Mouse (Mus musculus) lung, postnatal 0 days (tissue): ENCODE results near the gene Smtnl2. TPM values are rescaled to one million over a fixed set of nuclear protein-coding genes. Genes with fewer than 3 reads are reported as not detected.

Experiments used
- ATAC-seq: fragments of 200-750 bp; cut with Nextera tagmentation; 2 replicates; pipeline ENCODE4 v1.8.0; 2017; ENCODE audit warnings: moderate library complexity
- DNase-seq: peaks from one replicate; pipeline ENCODE4 v3.0.0-alpha.2; 2016; ENCODE audit warnings: low spot score
- H3K27ac ChIP-seq: fragments of 300-500 bp; sonication (generic); 2 replicates; pipeline ENCODE4 v1.5.1; 2014; ENCODE audit warnings: antibody characterized with exemption, mild to moderate bottlenecking, low read length, mixed read lengths
- H3K27me3 ChIP-seq: fragments of 300-500 bp; sonication (generic); replicated peaks from 2 replicates; pipeline ENCODE4 v1.6.1; 2014; ENCODE audit warnings: low read length, mixed read lengths; ENCODE audit not compliant: insufficient read depth
- H3K36me3 ChIP-seq: fragments of 300-500 bp; sonication (generic); 2 replicates; pipeline ENCODE4 v1.6.1; 2014; ENCODE audit warnings: low read length, mixed read lengths; ENCODE audit not compliant: insufficient read depth
- H3K4me1 ChIP-seq: fragments of 300-500 bp; sonication (generic); 2 replicates; pipeline ENCODE4 v1.6.1; 2014; ENCODE audit warnings: antibody characterized with exemption, low read depth, low read length, mixed read lengths; ENCODE audit not compliant: insufficient read depth
- H3K4me2 ChIP-seq: fragments of 300-500 bp; sonication (generic); replicated peaks from 2 replicates; pipeline ENCODE4 v1.6.1; 2014; ENCODE audit warnings: low read depth, mild to moderate bottlenecking, low read length, moderate library complexity, mixed read lengths
- H3K4me3 ChIP-seq: fragments of 300-500 bp; sonication (generic); 2 replicates; pipeline ENCODE4 v1.5.1; 2014; ENCODE audit warnings: low read depth, low read length
- H3K9ac ChIP-seq: fragments of 300-500 bp; sonication (generic); replicated peaks from 2 replicates; pipeline ENCODE4 v1.6.1; 2014; ENCODE audit warnings: low read depth, mild to moderate bottlenecking
- H3K9me3 ChIP-seq: fragments of 300-500 bp; sonication (generic); 2 replicates; pipeline ENCODE4 v1.6.1; 2016; ENCODE audit warnings: low read length, mixed read lengths
- CTCF ChIP-seq: IDR thresholded peaks from 2 replicates; pipeline ENCODE4 v1.5.1; 2016; ENCODE audit warnings: antibody characterized with exemption, mild to moderate bottlenecking
- EP300 ChIP-seq: IDR thresholded peaks from 2 replicates; pipeline ENCODE4 v1.6.1; 2016; ENCODE audit warnings: antibody characterized with exemption, mild to moderate bottlenecking, control low read depth
- WGBS: fragments of 180-500 bp; shearing (Covaris S2); extraction: QIAGEN DNeasy Blood & Tissue Kit; methylation state at CpG from one replicate; pipeline ENCODE4 v1.1.7; 2014; 5-methylcytosine and 5-hydroxymethylcytosine counted together
- polyA plus RNA-seq: library from polyadenylated mRNA; unstranded; fragments of >200 nt; fragmentation: Nextera tagmentation; extraction: Ambion mirVana; gene quantifications from 2 replicates; pipeline ENCODE4 v1.2.1, GENCODE M21; 2015

Smtnl2 gene
- polyA plus RNA-seq, 1 experiment from 2014 or later: 108 TPM

DNA sequence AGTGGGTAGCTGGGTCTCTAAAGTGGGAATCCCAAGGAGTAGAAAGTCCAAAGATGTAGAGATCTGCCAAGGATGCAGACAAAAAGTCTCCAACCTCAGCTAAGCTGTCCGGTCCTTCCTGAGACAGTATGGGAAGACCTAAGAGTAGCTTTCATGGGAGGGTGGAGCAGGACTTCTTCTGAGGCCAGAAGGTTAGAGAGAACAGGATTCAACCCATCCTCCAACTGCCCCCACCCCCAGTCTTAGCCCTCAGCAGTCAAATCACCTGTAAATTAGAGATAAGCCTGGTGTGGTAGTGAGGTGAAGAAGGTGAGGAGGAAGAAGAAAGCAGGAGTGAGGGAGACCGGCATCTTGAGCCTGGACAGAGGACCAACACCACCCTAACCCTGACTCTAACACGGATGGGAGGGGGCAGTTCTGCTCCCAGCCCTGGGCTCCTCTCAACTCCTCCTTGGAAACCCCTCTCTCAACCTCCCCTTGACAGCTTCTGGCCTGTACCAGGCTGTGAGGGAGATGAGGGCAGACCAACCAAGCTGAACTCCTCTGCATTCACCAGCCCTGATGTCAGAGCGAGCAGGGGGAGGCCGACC is 2.2 kb upstream of the Smtnl2 start:
- Histone ChIP-seq H3K36me3 (no peaks in the 10 kb centered on the region), H3K4me3 (no peak overlapping the region), H3K4me1 (peaks cover 11% of the 10 kb centered on the region; the same call in 1 of the 2 replicates), H3K9ac (peak overlapping the region; percentile 16; the same call in 1 of the 2 replicates), H3K9me3 (no peaks in the 10 kb centered on the region), H3K27ac (peak overlapping the region; percentile 81), H3K27me3 (no peaks in the 10 kb centered on the region), H3K4me2 (peak overlapping the region; percentile 20; the same call in 1 of the 2 replicates)
- TF ChIP-seq EP300: no peak
- TF ChIP-seq CTCF: no peak
- WGBS: 54% methylated on average over 5 of the region's 5 CpGs
- DNase-seq: no peak
- no peak for ATAC-seq

DNA sequence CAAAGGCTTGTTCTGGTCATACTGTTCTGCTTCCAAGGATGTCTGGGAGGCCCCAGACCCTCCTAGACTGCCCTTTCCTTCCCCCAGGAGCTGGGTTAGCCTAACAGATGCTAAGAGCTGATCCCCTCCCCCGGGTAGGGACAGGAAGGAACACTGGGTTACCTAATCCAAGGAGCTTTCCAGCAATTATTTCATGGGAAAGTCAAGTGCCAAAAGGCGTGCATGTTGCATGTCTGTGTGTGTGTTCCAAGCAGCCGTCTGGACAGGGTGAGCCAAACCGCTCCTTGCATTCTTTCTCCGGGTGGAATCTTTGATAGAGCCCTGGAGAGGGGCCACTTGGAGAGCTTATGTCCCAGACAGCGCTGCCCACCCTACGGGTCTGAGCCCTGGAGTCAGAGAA is 1.5 kb upstream of the Smtnl2 start:
- H3K27ac ChIP-seq: peak overlapping the region; percentile 81
- H3K4me2 ChIP-seq: peak overlapping the region; percentile 20; the same call in 1 of the 2 replicates
- H3K4me3 ChIP-seq: no peak overlapping the region
- H3K4me1 ChIP-seq: peaks cover 11% of the 10 kb centered on the region; the same call in 1 of the 2 replicates
- TF ChIP-seq CTCF (no peak), EP300 (peak; percentile 85)
- DNase-seq: peak; percentile 91
- H3K36me3 ChIP-seq: no peaks in the 10 kb centered on the region
- peak; percentile 35 for ATAC-seq
- 28% methylated on average over 7 of the region's 7 CpGs for WGBS
- no peaks in the 10 kb centered on the region for H3K9me3 ChIP-seq
- H3K9ac ChIP-seq: 0 out of 2 replicates have a peak overlapping the region, but pooled peaks have one; percentile 16
- no peaks in the 10 kb centered on the region for H3K27me3 ChIP-seq

DNA sequence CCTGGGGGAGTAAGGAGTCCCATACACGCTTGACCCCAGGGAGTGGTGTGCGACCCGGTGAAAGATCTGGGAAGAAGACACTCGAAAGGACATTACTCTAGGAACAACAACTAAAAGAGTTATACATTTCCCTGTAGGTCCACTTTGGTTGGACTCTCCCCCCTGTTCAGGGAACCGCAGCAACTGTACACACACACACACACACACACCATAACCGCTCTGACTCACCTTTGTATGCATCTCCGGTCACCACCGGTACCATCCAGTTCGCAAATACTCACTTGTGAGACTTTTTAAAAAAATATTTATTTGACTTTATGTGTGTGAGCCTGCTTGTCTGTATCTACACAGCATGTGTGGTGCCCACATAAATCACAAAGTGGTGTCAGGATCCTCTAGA is 432 bp upstream of the Smtnl2 start:
- H3K9ac ChIP-seq: no peak overlapping the region
- ATAC-seq (0 out of 2 replicates have a peak, but pooled peaks have one; percentile 3), DNase-seq (no peak)
- H3K27ac ChIP-seq: peak overlapping the region; percentile 81; the same call in 1 of the 2 replicates
- H3K27me3 ChIP-seq: no peaks in the 10 kb centered on the region
- peak overlapping the region; percentile 91 for H3K4me2 ChIP-seq
- H3K9me3 ChIP-seq: no peaks in the 10 kb centered on the region
- H3K36me3 ChIP-seq: no peaks in the 10 kb centered on the region
- H3K4me3 ChIP-seq: peak overlapping the region; percentile 65; the same call in 1 of the 2 replicates
- TF ChIP-seq CTCF: no peak
- no peak for TF ChIP-seq EP300
- WGBS: 12% methylated on average over 9 of the region's 9 CpGs
- peaks cover 21% of the 10 kb centered on the region; the same call in 1 of the 2 replicates for H3K4me1 ChIP-seq

DNA sequence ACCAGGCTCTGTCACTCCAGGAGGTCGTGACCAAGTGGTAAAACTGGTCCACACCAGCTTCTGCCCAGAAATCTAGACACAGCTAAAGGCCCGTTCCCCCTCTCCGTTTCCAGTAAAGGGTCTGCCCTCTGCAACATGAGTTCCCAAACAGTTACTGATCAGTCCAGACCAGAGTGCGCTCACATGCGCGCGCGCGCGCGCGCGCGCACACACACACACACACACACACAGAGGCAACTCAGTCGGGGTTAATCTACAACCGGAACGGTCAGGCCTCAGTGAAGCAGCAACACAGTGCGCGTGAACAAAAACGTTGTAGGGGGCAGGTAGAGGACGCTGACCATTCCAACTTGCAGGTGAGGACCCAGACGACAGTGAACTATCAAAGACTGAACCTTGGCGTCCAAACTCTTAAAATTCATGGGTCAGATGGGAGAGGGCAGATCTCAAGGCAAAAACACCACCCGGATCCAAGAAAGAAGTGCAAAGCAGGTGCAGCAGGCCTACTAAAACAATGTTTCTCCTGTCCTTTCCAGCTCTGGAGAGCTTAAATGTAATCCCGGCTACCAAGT is 906 bp downstream of the Smtnl2 start:
- Histone ChIP-seq H3K36me3 (no peaks in the 10 kb centered on the region), H3K9ac (peak overlapping the region; percentile 74), H3K9me3 (no peaks in the 10 kb centered on the region), H3K27ac (peak overlapping the region; percentile 81), H3K27me3 (no peaks in the 10 kb centered on the region), H3K4me2 (peak overlapping the region; percentile 91), H3K4me3 (peak overlapping the region; percentile 65), H3K4me1 (peaks cover 25% of the 10 kb centered on the region; the same call in 1 of the 2 replicates)
- no peak for TF ChIP-seq CTCF
- TF ChIP-seq EP300: no peak
- ATAC-seq: 0 out of 2 replicates have a peak, but pooled peaks have one; percentile 6
- WGBS: 3% methylated on average over 25 of the region's 25 CpGs
- DNase-seq: no peak

DNA sequence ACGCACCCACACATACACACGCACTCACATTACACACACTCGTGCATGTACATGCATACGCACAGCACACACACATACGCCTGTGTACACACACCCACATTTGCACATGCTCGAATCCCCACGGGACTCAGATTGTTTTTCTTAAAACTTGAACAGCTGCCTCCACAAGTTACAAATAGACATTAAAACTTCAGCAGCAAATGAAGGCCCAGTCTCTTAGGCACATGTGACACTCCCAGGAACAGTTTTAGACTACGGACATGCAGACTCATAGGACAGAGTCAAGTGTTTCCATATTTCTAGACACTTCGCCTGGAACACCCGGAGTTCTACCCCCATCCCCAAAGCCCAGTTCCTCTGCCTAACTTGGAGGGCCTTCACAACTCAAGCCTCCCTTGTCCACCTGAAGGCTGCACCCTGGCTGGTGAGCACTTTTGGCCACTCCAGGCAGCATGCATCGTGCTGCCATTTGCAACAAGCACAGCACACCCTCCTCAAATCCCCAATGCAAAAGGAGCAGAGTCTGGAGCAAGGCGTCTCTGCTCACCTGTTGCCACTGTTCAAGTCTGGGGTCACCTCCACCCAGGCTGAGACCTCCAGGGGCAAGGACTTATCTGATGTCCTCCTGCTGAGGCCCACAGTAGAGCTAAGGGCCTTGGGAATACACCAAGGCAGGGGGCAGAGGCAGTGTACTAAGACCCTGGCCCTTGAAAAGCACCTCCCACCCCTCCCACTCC is 1.7 kb downstream of the Smtnl2 start:
- H3K9ac ChIP-seq: 0 out of 2 replicates have a peak overlapping the region, but pooled peaks have one; percentile 32
- 32% methylated on average over 12 of the region's 12 CpGs for WGBS
- no peak for DNase-seq

More for the DNA sequence above, 1.7 kb downstream of the Smtnl2 start:
- Histone ChIP-seq H3K27me3 (no peaks in the 10 kb centered on the region), H3K4me2 (peak overlapping the region; percentile 91), H3K27ac (peak overlapping the region; percentile 81), H3K36me3 (no peaks in the 10 kb centered on the region), H3K4me3 (peak overlapping the region; percentile 65), H3K4me1 (peaks cover 28% of the 10 kb centered on the region; the same call in 1 of the 2 replicates), H3K9me3 (no peaks in the 10 kb centered on the region)
- ATAC-seq: no peak
- no peak for TF ChIP-seq EP300
- TF ChIP-seq CTCF: no peak
